Mouse (Mus musculus): ENCODE results near the gene 2210016F16Rik. TPM values are rescaled to one million over a fixed set of nuclear protein-coding genes. Genes with fewer than 3 reads are reported as not detected.
"Not testable (repeated sequence)": the region's sequence is repeated elsewhere in the genome, so short reads cannot be mapped to it uniquely, and the experiment has no call there.

The 2210016F16Rik gene
- total RNA-seq, 2 experiments from 2014 or later = 5.2 to 7.6 TPM

- TF ChIP-seq CTCF (IDR thresholded peaks at IDR 0.05) = no peak
- H3K4me3 ChIP-seq = no peak overlapping the region
- no peak for DNase-seq
- intact Hi-C loops (cut with DNase I) = no loop called here
- no peak overlapping the region for H3K27ac ChIP-seq
Measured at GRCm38 (mm10) chr13:58367641-58368040, 17.4 kb downstream of the 2210016F16Rik start.

GRCm38 (mm10) chr13:58366373-58366772 lies 18.7 kb downstream of the 2210016F16Rik start:
- no peak for TF ChIP-seq CTCF (IDR thresholded peaks at IDR 0.05)
- intact Hi-C loops (cut with DNase I) = no loop called here
- DNase-seq = no peak
- Histone ChIP-seq H3K27ac (no peak overlapping the region), H3K4me3 (no peak overlapping the region)

- intact Hi-C loops (cut with DNase I); DNase-seq; H3K4me3 ChIP-seq; H3K27ac ChIP-seq: not testable (repeated sequence)
Measured at GRCm38 (mm10) chr13:58365179-58365578, 19.8 kb downstream of the 2210016F16Rik start.

GRCm38 (mm10) chr13:58364353-58365175 lies 20.5 kb downstream of the 2210016F16Rik start:
- no peak for TF ChIP-seq CTCF (IDR thresholded peaks at IDR 0.05)
- intact Hi-C loops (cut with DNase I) = no loop called here
- H3K4me3 ChIP-seq = no peak overlapping the region
- H3K27ac ChIP-seq = no peak overlapping the region
- DNase-seq = no peak

- peak overlapping the region; percentile 78 for H3K4me3 ChIP-seq
- no peak for DNase-seq
- H3K27ac ChIP-seq = peak overlapping the region; percentile 76; the same call in 1 of the 2 replicates
- intact Hi-C loops (cut with DNase I) = no loop called here
- no peak for TF ChIP-seq CTCF (IDR thresholded peaks at IDR 0.05)
Measured at GRCm38 (mm10) chr13:58359304-58359653, 25.7 kb downstream of the 2210016F16Rik start.

GRCm38 (mm10) chr13:58358629-58359303 lies 26.3 kb downstream of the 2210016F16Rik start, which contains the start of gene Kif27:
TSS of gene Kif27 (minus strand) at chr13:58359122.
- no peak for TF ChIP-seq CTCF (IDR thresholded peaks at IDR 0.05)
- DNase-seq = peak; percentile 86
- Histone ChIP-seq H3K27ac (peak within 1 kb of the TSS; percentile 76; the same call in 1 of the 2 replicates), H3K4me3 (peak within 1 kb of the TSS; percentile 78)
- intact Hi-C loops (cut with DNase I) = no loop called here

GRCm38 (mm10) chr13:58352996-58353395 lies 32.0 kb downstream of the 2210016F16Rik start:
- TF ChIP-seq CTCF (IDR thresholded peaks at IDR 0.05) = no peak
- Histone ChIP-seq H3K4me3 (no peak overlapping the region), H3K27ac (no peak overlapping the region)
- no peak for DNase-seq
- intact Hi-C loops (cut with DNase I) = no loop called here

GRCm38 (mm10) chr13:58350606-58351005 lies 34.4 kb downstream of the 2210016F16Rik start:
- no peak overlapping the region for H3K27ac ChIP-seq
- intact Hi-C loops (cut with DNase I) = no loop called here
- H3K4me3 ChIP-seq = no peak overlapping the region
- no peak for DNase-seq
- no peak for TF ChIP-seq CTCF (IDR thresholded peaks at IDR 0.05)

GRCm38 (mm10) chr13:58344505-58344904 lies 40.5 kb downstream of the 2210016F16Rik start:
- no peak for TF ChIP-seq CTCF (IDR thresholded peaks at IDR 0.05)
- intact Hi-C loops (cut with DNase I) = no loop called here
- no peak overlapping the region for H3K4me3 ChIP-seq
- DNase-seq = no peak
- no peak overlapping the region for H3K27ac ChIP-seq

GRCm38 (mm10) chr13:58337456-58337855 lies 47.6 kb downstream of the 2210016F16Rik start:
- DNase-seq = no peak
- no peak for TF ChIP-seq CTCF (IDR thresholded peaks at IDR 0.05)
- Histone ChIP-seq H3K4me3 (no peak overlapping the region), H3K27ac (no peak overlapping the region)
- intact Hi-C loops (cut with DNase I) = no loop called here

GRCm38 (mm10) chr13:58334116-58334515 lies 50.9 kb downstream of the 2210016F16Rik start:
- no peak for TF ChIP-seq CTCF (IDR thresholded peaks at IDR 0.05)
- no peak overlapping the region for H3K4me3 ChIP-seq
- no peak for DNase-seq
- H3K27ac ChIP-seq = no peak overlapping the region
- intact Hi-C loops (cut with DNase I) = no loop called here

Small RNA genes within 50 kb of the gene (microRNA-seq; reads per million reads assigned to microRNA genes)
- gene Mir7-1 = 99.0 reads per million, percentile 43 among the genes with 10 or more reads in this experiment

Other genes with a start within 250 kb of the 2210016F16Rik start
- 10 to 100 TPM in 1 of 2 experiments, 1 to 10 TPM in 1; 8.0 to 10.8 TPM for gene Idnk, start 227.6 kb downstream of the 2210016F16Rik start, total RNA-seq (2021)
- gene Ubqln1, start 169.6 kb downstream of the 2210016F16Rik start, total RNA-seq (2021) = 10 to 100 TPM; 49.0 to 51.9 TPM
- gene Gkap1, start 109.5 kb downstream of the 2210016F16Rik start, total RNA-seq (2021) = 10 to 100 TPM; 27.5 to 31.9 TPM
- under 1 TPM in 1 of 2 experiments, not detected in 1; 0.08 TPM for gene Kif27, start 26.1 kb downstream of the 2210016F16Rik start, total RNA-seq (2021)
- 1 to 10 TPM; 6.2 to 7.6 TPM for gene Rmi1, start 17.0 kb upstream of the 2210016F16Rik start, total RNA-seq (2021)
- 100 to 1,000 TPM; 239 to 294 TPM for gene Hnrnpk, start 18.1 kb upstream of the 2210016F16Rik start, total RNA-seq (2021)
- not detected for gene Slc28a3, start 225.7 kb upstream of the 2210016F16Rik start, total RNA-seq (2021)

Measured in gastrocnemius, adult 2 months (tissue).